Mouse (Mus musculus): ENCODE results near the gene Efhc1.

DNA sequence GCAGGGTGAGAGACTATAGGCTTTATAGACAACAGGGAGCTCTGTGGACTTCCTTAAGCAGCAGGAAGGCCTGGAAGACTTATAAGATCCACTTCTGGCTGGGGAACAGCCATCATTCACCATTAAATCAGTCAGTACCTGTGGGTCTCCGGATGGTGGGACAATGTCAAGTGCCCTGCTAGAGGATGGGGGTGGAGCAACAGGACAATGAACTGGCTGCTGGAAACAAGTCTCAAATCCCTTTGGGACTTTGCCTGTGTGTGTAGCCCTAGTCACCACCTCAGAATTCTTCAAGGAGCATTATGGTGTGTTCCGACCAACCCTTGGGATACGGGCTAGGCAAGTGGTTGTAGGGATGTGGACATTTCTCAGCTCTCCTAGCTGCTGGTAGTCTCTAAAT lies 71.7 kb downstream of the Efhc1 start:
- TF ChIP-seq POLR2A (IDR thresholded peaks at IDR 0.05; ENCODE audit: borderline replicate concordance, extremely low read depth, insufficient read depth, insufficient read length, poor library complexity, severe bottlenecking) (no peak), CTCF (IDR thresholded peaks at IDR 0.05; ENCODE audit: borderline replicate concordance, extremely low read depth, insufficient read depth, insufficient read length) (no peak)

Data from brain, embryonic 14.5 days (tissue).